ENCODE assay signal across 8 mouse cellular contexts in genomic region chr2:155696091-155696558, GRCm38 (mm10). TPM values are rescaled to one million over a fixed set of nuclear protein-coding genes. Genes with fewer than 3 reads are reported as not detected.
DNase-seq lines count a peak whose midpoint lies in the region; ATAC-seq and TF ChIP-seq lines count a peak whose summit lies in the region.

No protein-coding gene starts in this region.

- TF ChIP-seq POLR2A in spleen, adult 2 months (IDR thresholded peaks at IDR 0.05; ENCODE audit: low read depth, low read length), result no peak

- DNase-seq in forebrain, embryonic 14.5 days (ENCODE audit: low spot score), result peak; percentile 76
- peak; percentile 93 for DNase-seq in ZHBTc4 (ENCODE audit: low read depth, low spot score)
- DNase-seq in heart, embryonic 10.5 days (ENCODE audit: low spot score), result peak; percentile 86
- DNase-seq in left cerebral cortex, adult 18-20 months (ENCODE audit: low spot score in 2 of 2), result peak; percentile 72 to 87
- peak; percentile 65 to 78 for DNase-seq in spleen, adult 2 months (ENCODE audit: low read depth in 1 of 2, low spot score in 2 of 2)

- no peak for ATAC-seq in forebrain, embryonic 14.5 days
- no peak for ATAC-seq in forebrain, embryonic 12.5 days (ENCODE audit: low FRiP score)
- ATAC-seq in common myeloid progenitor, adult 5-6 weeks (replicated peaks; ENCODE audit: low read depth, poor library complexity, severe bottlenecking), result peak; percentile 67
- ATAC-seq in megakaryocyte progenitor cell, adult 5-6 weeks (replicated peaks; ENCODE audit: poor library complexity), result peak; percentile 64

- WGBS in forebrain, embryonic 14.5 days, result 9% methylated on average over 7 of the region's 7 CpGs
- WGBS in forebrain, embryonic 12.5 days, result 12% methylated on average over 7 of the region's 7 CpGs
- WGBS in heart, embryonic 10.5 days, result 13% methylated on average over 7 of the region's 7 CpGs
- 27% methylated on average over 7 of the region's 7 CpGs for WGBS in spleen, adult 2 months

- H3K27me3 ChIP-seq in forebrain, embryonic 14.5 days (replicated peaks; ENCODE audit: control insufficient read depth, insufficient read depth, low read length), result no peaks in the 10 kb centered on the region
- no peaks in the 10 kb centered on the region for H3K27me3 ChIP-seq in forebrain, embryonic 12.5 days
- no peaks in the 10 kb centered on the region for H3K27me3 ChIP-seq in heart, embryonic 10.5 days (ENCODE audit: insufficient read depth, poor library complexity, severe bottlenecking)
- no peaks in the 10 kb centered on the region for H3K27me3 ChIP-seq in spleen, adult 2 months (ENCODE audit: control insufficient read depth, insufficient read depth, low read length)

- no peak overlapping the region for H3K27ac ChIP-seq in forebrain, embryonic 14.5 days (ENCODE audit: low read depth, low read length)
- H3K27ac ChIP-seq in forebrain, embryonic 12.5 days, result no peak overlapping the region
- H3K27ac ChIP-seq in heart, embryonic 10.5 days, result no peak overlapping the region
- no peak overlapping the region for H3K27ac ChIP-seq in spleen, adult 2 months (ENCODE audit: insufficient read depth, low read length)

- 0 out of 2 replicates have a peak, but pooled peaks cover 3% of the 10 kb centered on the region for H3K36me3 ChIP-seq in forebrain, embryonic 14.5 days (ENCODE audit: control insufficient read depth, insufficient read depth, low read length)
- 0 out of 2 replicates have a peak, but pooled peaks cover 4% of the 10 kb centered on the region for H3K36me3 ChIP-seq in forebrain, embryonic 12.5 days (replicated peaks)
- peaks cover 4% of the 10 kb centered on the region for H3K36me3 ChIP-seq in heart, embryonic 10.5 days
- H3K36me3 ChIP-seq in spleen, adult 2 months (ENCODE audit: control insufficient read depth, insufficient read depth, low read length), result no peaks in the 10 kb centered on the region

- peak; percentile 90; the same call in 1 of the 2 replicates for TF ChIP-seq CTCF in spleen, adult 2 months (IDR thresholded peaks at IDR 0.05; ENCODE audit: extremely low read depth, insufficient read depth, insufficient read length, insufficient replicate concordance)

- H3K9me3 ChIP-seq in forebrain, embryonic 14.5 days (replicated peaks; ENCODE audit: control insufficient read depth, low read length), result no peaks in the 10 kb centered on the region
- no peaks in the 10 kb centered on the region for H3K9me3 ChIP-seq in forebrain, embryonic 12.5 days
- H3K9me3 ChIP-seq in heart, embryonic 10.5 days, result no peaks in the 10 kb centered on the region

- no peak overlapping the region for H3K4me2 ChIP-seq in forebrain, embryonic 14.5 days (ENCODE audit: low read length)
- no peak overlapping the region for H3K4me2 ChIP-seq in forebrain, embryonic 12.5 days

- H3K4me3 ChIP-seq in forebrain, embryonic 14.5 days (ENCODE audit: low read depth, low read length), result no peak overlapping the region
- H3K4me3 ChIP-seq in forebrain, embryonic 12.5 days (replicated peaks), result no peak overlapping the region
- no peak overlapping the region for H3K4me3 ChIP-seq in heart, embryonic 10.5 days
- H3K4me3 ChIP-seq in spleen, adult 2 months (ENCODE audit: extremely low read depth, insufficient read depth, insufficient read length), result no peak overlapping the region

- H3K9ac ChIP-seq in forebrain, embryonic 14.5 days (ENCODE audit: low read length), result no peak overlapping the region
- no peak overlapping the region for H3K9ac ChIP-seq in forebrain, embryonic 12.5 days

- peaks cover 2% of the 10 kb centered on the region for H3K4me1 ChIP-seq in forebrain, embryonic 14.5 days (ENCODE audit: control insufficient read depth, insufficient read depth, low read length)
- H3K4me1 ChIP-seq in forebrain, embryonic 12.5 days, result peaks cover 3% of the 10 kb centered on the region
- H3K4me1 ChIP-seq in heart, embryonic 10.5 days, result peaks cover 3% of the 10 kb centered on the region; the same call in 1 of the 2 replicates
- peaks cover 3% of the 10 kb centered on the region; the same call in 1 of the 2 replicates for H3K4me1 ChIP-seq in spleen, adult 2 months (ENCODE audit: control insufficient read depth, insufficient read depth, insufficient read length)

RNA-seq across cellular contexts. Expression of gene Trpc4ap, which starts 3.9 kb away (rescaled TPM):
- polyA plus RNA-seq in forebrain, embryonic 14.5 days (2014; fragmentation: Nextera tagmentation; extraction: Ambion mirVana), result 153 and 181 TPM in 2 replicates
- polyA plus RNA-seq in forebrain, embryonic 12.5 days (2016; fragmentation: Nextera tagmentation; extraction: Ambion mirVana), result 159 and 167 TPM in 2 replicates
- 73.5 and 77.3 TPM in 2 replicates for total RNA-seq in common myeloid progenitor, adult 5-6 weeks (2017)
- 101 and 107 TPM in 2 replicates for polyA plus RNA-seq in heart, embryonic 10.5 days (2016; fragmentation: Nextera tagmentation; extraction: Ambion mirVana)
- total RNA-seq in left cerebral cortex, adult 18-20 months (2021), result 100 to 1,000 TPM; 142 to 144 TPM
- total RNA-seq in megakaryocyte progenitor cell, adult 5-6 weeks (2015), result 59.0 and 62.9 TPM in 2 replicates
- 73.1 and 89.6 TPM in 2 replicates for total RNA-seq in megakaryocyte progenitor cell, adult 5-6 weeks (2017)
- 144 and 162 TPM in 2 replicates for polyA plus RNA-seq in spleen, adult 2 months (2012; rRNA removed)

RNA-seq across cellular contexts. Expression of gene Edem2, which starts 33.1 kb away (rescaled TPM):
- polyA plus RNA-seq in forebrain, embryonic 14.5 days (2014; fragmentation: Nextera tagmentation; extraction: Ambion mirVana), result 39.9 TPM in 2 replicates
- 32.6 and 33.0 TPM in 2 replicates for polyA plus RNA-seq in forebrain, embryonic 12.5 days (2016; fragmentation: Nextera tagmentation; extraction: Ambion mirVana)
- 27.8 and 36.5 TPM in 2 replicates for total RNA-seq in common myeloid progenitor, adult 5-6 weeks (2017)
- 31.5 and 34.4 TPM in 2 replicates for polyA plus RNA-seq in heart, embryonic 10.5 days (2016; fragmentation: Nextera tagmentation; extraction: Ambion mirVana)
- 10 to 100 TPM; 18.2 to 19.9 TPM for total RNA-seq in left cerebral cortex, adult 18-20 months (2021)
- 47.1 and 55.0 TPM in 2 replicates for total RNA-seq in megakaryocyte progenitor cell, adult 5-6 weeks (2015)
- 58.2 and 70.9 TPM in 2 replicates for total RNA-seq in megakaryocyte progenitor cell, adult 5-6 weeks (2017)
- 65.0 and 70.8 TPM in 2 replicates for polyA plus RNA-seq in spleen, adult 2 months (2012; rRNA removed)

RNA-seq across cellular contexts. Expression of gene Gm17581, which starts 39.5 kb away (rescaled TPM):
- not detected in 2 replicates for polyA plus RNA-seq in forebrain, embryonic 14.5 days (2014; fragmentation: Nextera tagmentation; extraction: Ambion mirVana)
- not detected in 2 replicates for polyA plus RNA-seq in forebrain, embryonic 12.5 days (2016; fragmentation: Nextera tagmentation; extraction: Ambion mirVana)
- not detected in 2 replicates for total RNA-seq in common myeloid progenitor, adult 5-6 weeks (2017)
- not detected in 2 replicates for polyA plus RNA-seq in heart, embryonic 10.5 days (2016; fragmentation: Nextera tagmentation; extraction: Ambion mirVana)
- total RNA-seq in left cerebral cortex, adult 18-20 months (2021), result not detected
- not detected in 2 replicates for total RNA-seq in megakaryocyte progenitor cell, adult 5-6 weeks (2015)
- not detected in 2 replicates for total RNA-seq in megakaryocyte progenitor cell, adult 5-6 weeks (2017)
- not detected in 2 replicates for polyA plus RNA-seq in spleen, adult 2 months (2012; rRNA removed)

RNA-seq across cellular contexts. Expression of gene Procr, which starts 54.8 kb away (rescaled TPM):
- polyA plus RNA-seq in forebrain, embryonic 14.5 days (2014; fragmentation: Nextera tagmentation; extraction: Ambion mirVana), result 2.2 and 4.3 TPM in 2 replicates
- 1.4 and 2.6 TPM in 2 replicates for polyA plus RNA-seq in forebrain, embryonic 12.5 days (2016; fragmentation: Nextera tagmentation; extraction: Ambion mirVana)
- 0.39 and 3.4 TPM in 2 replicates for total RNA-seq in common myeloid progenitor, adult 5-6 weeks (2017)
- polyA plus RNA-seq in heart, embryonic 10.5 days (2016; fragmentation: Nextera tagmentation; extraction: Ambion mirVana), result 5.3 and 6.6 TPM in 2 replicates
- total RNA-seq in left cerebral cortex, adult 18-20 months (2021), result 1 to 10 TPM; 1.6 to 2.0 TPM
- total RNA-seq in megakaryocyte progenitor cell, adult 5-6 weeks (2015), result 0.89 TPM in 1 of 2 replicates, not detected in the other
- 3.1 and 6.1 TPM in 2 replicates for total RNA-seq in megakaryocyte progenitor cell, adult 5-6 weeks (2017)
- polyA plus RNA-seq in spleen, adult 2 months (2012; rRNA removed), result 9.0 and 10.5 TPM in 2 replicates

Comparison
In these comparisons a context has a peak if more than half of its experiments do, and no peak if none do; other contexts are left out.
1. ATAC-seq: peak in common myeloid progenitor, adult 5-6 weeks (single experiment) and megakaryocyte progenitor cell, adult 5-6 weeks (single experiment); none in forebrain, embryonic 14.5 days (single experiment) and forebrain, embryonic 12.5 days (single experiment).
2. Peak in every context shown above with its lines, with median percentiles within 50 percentile points of each other: DNase-seq.